Mouse (Mus musculus) left cerebral cortex, postnatal 10 days (tissue): ENCODE measurements around the gene Tmem167b. TPM values are rescaled to one million over a fixed set of nuclear protein-coding genes. Genes with fewer than 3 reads are reported as not detected.

Source experiments
- DNase-seq, 2 experiments: peaks; one replicate each; pipeline ENCODE4 v3.0.0; 2021 to 2022; ENCODE audit warnings: low spot score in 2 of 2, mixed read lengths in 1 of 2; ENCODE audit errors: extremely low spot score in 1 of 2
- intact Hi-C: fragments of 180-260 bp; cut with DNase I; formaldehyde crosslinking; loops from one replicate; pipeline ENCODE4 v1.15.1; 2025
- total RNA-seq, 2 experiments: library from RNA; stranded (reverse); gene quantifications; 2 replicates each; pipeline ENCODE4 v1.2.3; 2021

Gene Tmem167b
- total RNA-seq, 2 experiments from 2014 or later: 40.3 to 41.0 TPM

- intact Hi-C loops: no loop called here
- no peak for DNase-seq
Observed at GRCm38 (mm10) chr3:108554111-108554561, 8.1 kb downstream of the Tmem167b start.

GRCm38 (mm10) chr3:108542299-108542698 lies 20.0 kb downstream of the Tmem167b start:
- intact Hi-C loops: no loop called here

GRCm38 (mm10) chr3:108537303-108537702 lies 25.0 kb downstream of the Tmem167b start:
- intact Hi-C loops: no loop called here
- DNase-seq: peak; percentile 89 to 90

More at GRCm38 (mm10) chr3:108542299-108542698, 20.0 kb downstream of the Tmem167b start:
- no peak for DNase-seq

GRCm38 (mm10) chr3:108536517-108537260 lies 25.6 kb downstream of the Tmem167b start, which contains the start of gene 5330417C22Rik:
Gene 5330417C22Rik (minus strand): TSS chr3:108536536.
- intact Hi-C loops: no loop called here

GRCm38 (mm10) chr3:108535896-108536516 lies 26.3 kb downstream of the Tmem167b start:
- intact Hi-C loops: no loop called here
- peak in 1 of 2 experiments; percentile 20 for DNase-seq

More at GRCm38 (mm10) chr3:108536517-108537260, 25.6 kb downstream of the Tmem167b start, which contains the start of gene 5330417C22Rik:
- peak; percentile 86 to 87 for DNase-seq

- intact Hi-C loops: no loop called here
Observed at GRCm38 (mm10) chr3:108533951-108534350, 28.3 kb downstream of the Tmem167b start, which contains the start of gene 1700013F07Rik. Gene 1700013F07Rik (plus strand): TSS chr3:108534150.

GRCm38 (mm10) chr3:108533114-108533885 lies 29.0 kb downstream of the Tmem167b start:
- intact Hi-C loops: no loop called here
- peak in 1 of 2 experiments; percentile 40 for DNase-seq

More at GRCm38 (mm10) chr3:108533951-108534350, 28.3 kb downstream of the Tmem167b start, which contains the start of gene 1700013F07Rik:
- no peak for DNase-seq

GRCm38 (mm10) chr3:108528489-108528888 lies 33.8 kb downstream of the Tmem167b start:
- intact Hi-C loops: no loop called here
- DNase-seq: no peak

GRCm38 (mm10) chr3:108523415-108523814 lies 38.9 kb downstream of the Tmem167b start:
- DNase-seq: no peak
- intact Hi-C loops: no loop called here

- no peak for DNase-seq
- intact Hi-C loops: no loop called here
Observed at GRCm38 (mm10) chr3:108518276-108518675, 44.0 kb downstream of the Tmem167b start.

GRCm38 (mm10) chr3:108513465-108513864 lies 48.8 kb downstream of the Tmem167b start:
- no peak for DNase-seq
- intact Hi-C loops: no loop called here

GRCm38 (mm10) chr3:108510716-108511483 lies 51.4 kb downstream of the Tmem167b start:
- intact Hi-C loops: no loop called here
- peak; percentile 25 to 49 for DNase-seq

GRCm38 (mm10) chr3:108510156-108510555 lies 52.1 kb downstream of the Tmem167b start:
- no peak for DNase-seq
- intact Hi-C loops: no loop called here

- no peak for DNase-seq
- intact Hi-C loops: no loop called here
Observed at GRCm38 (mm10) chr3:108508745-108509474, 53.4 kb downstream of the Tmem167b start.
